Mouse (Mus musculus) CH12.LX (cell line): ENCODE results near the gene Fam170b. TPM values are rescaled to one million over a fixed set of nuclear protein-coding genes. Genes with fewer than 3 reads are reported as not detected.

Experiments used
- DNase-seq: peaks from one replicate; pipeline ENCODE4 v3.0.0-alpha.2; 2013; ENCODE audit errors: extremely low read depth
- H3K27ac ChIP-seq: 2 replicates; pipeline ENCODE4 v1.5.1; 2012; ENCODE audit warnings: low read depth, mild to moderate bottlenecking, control low read depth, moderate library complexity; ENCODE audit not compliant: insufficient read depth
- H3K27me3 ChIP-seq: replicated peaks from 2 replicates; pipeline ENCODE3; 2012; ENCODE audit warnings: inconsistent platforms
- H3K36me3 ChIP-seq, 2 experiments: replicated peaks in 1 of 2; 2 replicates each; pipeline versions ENCODE3 to v1.6.1; 2012; ENCODE audit warnings: inconsistent platforms in 1 of 2, low read length in 1 of 2, mild to moderate bottlenecking in 1 of 2, mixed read lengths in 1 of 2, moderate library complexity in 1 of 2; ENCODE audit not compliant: control insufficient read depth in 1 of 2, insufficient read depth in 1 of 2
- H3K4me1 ChIP-seq, 2 experiments: 2 replicates each; pipeline ENCODE4 v1.6.1; 2012; ENCODE audit warnings: inconsistent platforms in 1 of 2, moderate library complexity in 1 of 2; ENCODE audit not compliant: insufficient read depth in 2 of 2, control insufficient read depth in 1 of 2
- H3K4me2 ChIP-seq: 2 replicates; pipeline ENCODE4 v1.6.1; 2012; ENCODE audit warnings: low read depth, mild to moderate bottlenecking, control low read depth; ENCODE audit not compliant: poor library complexity, insufficient read depth, severe bottlenecking
- H3K4me3 ChIP-seq, 3 experiments: fragments of 150-350 bp in 1 of 3; sonication (generic) in 1 of 3; replicated peaks in 1 of 3; 2 replicates each; pipeline versions ENCODE3 to v1.5.1; 2011 to 2012; ENCODE audit warnings: low read depth in 2 of 3, low read length in 2 of 3, mild to moderate bottlenecking in 2 of 3, moderate library complexity in 2 of 3, control low read depth in 1 of 3, improper control_type of control experiment in 1 of 3, inconsistent platforms in 1 of 3, mixed read lengths in 1 of 3; ENCODE audit not compliant: poor library complexity in 1 of 3
- H3K79me2 ChIP-seq: replicated peaks from 2 replicates; pipeline ENCODE4 v1.6.1; 2012; ENCODE audit warnings: mild to moderate bottlenecking, moderate library complexity; ENCODE audit not compliant: control insufficient read depth, poor library complexity, insufficient read depth, severe bottlenecking; ENCODE audit errors: extremely low read depth
- H3K9ac ChIP-seq: 2 replicates; pipeline ENCODE4 v1.6.1; 2012; ENCODE audit warnings: low read depth, mild to moderate bottlenecking, control low read depth, moderate library complexity; ENCODE audit not compliant: insufficient read depth
- H3K9me3 ChIP-seq: replicated peaks from 2 replicates; pipeline ENCODE3; 2012; ENCODE audit warnings: low read length, inconsistent platforms, mixed read lengths
- BHLHE40 ChIP-seq: IDR thresholded peaks from 2 replicates; pipeline ENCODE4 v1.6.1; 2011; ENCODE audit warnings: mild to moderate bottlenecking, low read depth, low read length, improper control_type of control experiment
- CHD1 ChIP-seq: IDR thresholded peaks from 2 replicates; pipeline ENCODE4 v1.6.1; 2012; ENCODE audit warnings: low read depth, low read length, improper control_type of control experiment, inconsistent platforms
- CHD2 ChIP-seq: IDR thresholded peaks from 2 replicates; pipeline ENCODE4 v1.6.1; 2011; ENCODE audit warnings: low read length, improper control_type of control experiment
- CTCF ChIP-seq, 2 experiments: IDR thresholded peaks in 1 of 2; conservative IDR thresholded peaks in 1 of 2; 2 replicates each; pipeline ENCODE4 v1.5.1; 2011 to 2012; ENCODE audit warnings: low read depth in 2 of 2, low read length in 2 of 2, improper control_type of control experiment in 1 of 2, inconsistent platforms in 1 of 2, mild to moderate bottlenecking in 1 of 2, moderate library complexity in 1 of 2
- ELF1 ChIP-seq: IDR thresholded peaks from 2 replicates; pipeline ENCODE4 v1.6.1; 2014; ENCODE audit warnings: low read depth, mild to moderate bottlenecking, inconsistent platforms, low read length, improper control_type of control experiment
- GABPA ChIP-seq: IDR thresholded peaks from 2 replicates; pipeline ENCODE4 v1.6.1; 2012; ENCODE audit warnings: low read depth, low read length, improper control_type of control experiment, inconsistent platforms; ENCODE audit not compliant: insufficient replicate concordance
- HCFC1 ChIP-seq: IDR thresholded peaks from 2 replicates; pipeline ENCODE4 v1.6.1; 2012; ENCODE audit warnings: low read depth, mild to moderate bottlenecking, inconsistent platforms, low read length, improper control_type of control experiment
- JUN ChIP-seq: IDR thresholded peaks from 2 replicates; pipeline ENCODE4 v1.6.1; 2011; ENCODE audit warnings: low read depth, mild to moderate bottlenecking, low read length, improper control_type of control experiment, moderate library complexity; ENCODE audit not compliant: insufficient read depth
- JUND ChIP-seq: conservative IDR thresholded peaks from 2 replicates; pipeline ENCODE4 v1.6.1; 2011; ENCODE audit warnings: low read depth, low read length, improper control_type of control experiment
- KAT2A ChIP-seq: IDR thresholded peaks from 2 replicates; pipeline ENCODE4 v1.6.1; 2012; ENCODE audit warnings: low read length, improper control_type of control experiment, inconsistent platforms; ENCODE audit not compliant: insufficient replicate concordance
- MAX ChIP-seq: IDR thresholded peaks from 2 replicates; pipeline ENCODE4 v1.6.1; 2011; ENCODE audit warnings: low read length, improper control_type of control experiment
- MAZ ChIP-seq: IDR thresholded peaks from 2 replicates; pipeline ENCODE4 v1.6.1; 2012; ENCODE audit warnings: low read depth, mild to moderate bottlenecking, inconsistent platforms, low read length, improper control_type of control experiment, moderate library complexity
- MEF2A ChIP-seq: IDR thresholded peaks from 2 replicates; pipeline ENCODE4 v1.6.1; 2014; ENCODE audit warnings: low read depth, mild to moderate bottlenecking, inconsistent platforms, low read length, improper control_type of control experiment, borderline replicate concordance
- NRF1 ChIP-seq: IDR thresholded peaks from 2 replicates; pipeline ENCODE4 v1.6.1; 2014; ENCODE audit warnings: low read depth, mild to moderate bottlenecking, inconsistent platforms, low read length, improper control_type of control experiment, moderate library complexity
- RAD21 ChIP-seq: IDR thresholded peaks from 2 replicates; pipeline ENCODE4 v1.6.1; 2011; ENCODE audit warnings: low read depth, mild to moderate bottlenecking, low read length, improper control_type of control experiment, moderate library complexity
- SIN3A ChIP-seq: IDR thresholded peaks from 2 replicates; pipeline ENCODE4 v1.6.1; 2012; ENCODE audit warnings: low read length, improper control_type of control experiment, inconsistent platforms
- TBP ChIP-seq: conservative IDR thresholded peaks from 2 replicates; pipeline ENCODE4 v1.6.1; 2011; ENCODE audit warnings: low read depth, low read length, improper control_type of control experiment
- UBTF ChIP-seq: IDR thresholded peaks from 2 replicates; pipeline ENCODE4 v1.6.1; 2012; ENCODE audit warnings: low read depth, mild to moderate bottlenecking, inconsistent platforms, low read length, improper control_type of control experiment, moderate library complexity
- USF1 ChIP-seq: IDR thresholded peaks from 2 replicates; pipeline ENCODE4 v1.6.1; 2014; ENCODE audit warnings: low read depth, mild to moderate bottlenecking, inconsistent platforms, low read length, improper control_type of control experiment
- USF2 ChIP-seq: conservative IDR thresholded peaks from 2 replicates; pipeline ENCODE4 v1.6.1; 2011; ENCODE audit warnings: low read depth, low read length, improper control_type of control experiment
- ZC3H11A ChIP-seq: IDR thresholded peaks from 2 replicates; pipeline ENCODE4 v1.6.1; 2012; ENCODE audit warnings: low read depth, mild to moderate bottlenecking, inconsistent platforms, low read length, improper control_type of control experiment
- ZMIZ1 ChIP-seq: IDR thresholded peaks from 2 replicates; pipeline ENCODE4 v1.6.1; 2012; ENCODE audit warnings: low read depth, mild to moderate bottlenecking, inconsistent platforms, low read length, improper control_type of control experiment
- ZNF384 ChIP-seq: IDR thresholded peaks from 2 replicates; pipeline ENCODE4 v1.6.1; 2012; ENCODE audit warnings: low read depth, low read length, improper control_type of control experiment, inconsistent platforms
- dilution Hi-C: fragments of 300-500 bp; cut with MboI; formaldehyde crosslinking; loops from 2 replicates; pipeline ENCODE4 v1.14.3; 2020; ENCODE audit warnings: low sequenced_read_pairs; ENCODE audit not compliant: extremely low pct_unique_long_range_greater_than_20kb, extremely low pct_ligation_motif_present
- in situ Hi-C: fragments of 300-500 bp; cut with MboI; formaldehyde crosslinking; loops from 3 replicates; pipeline ENCODE4 v1.14.3; 2019; ENCODE audit warnings: low sequenced_read_pairs, low pct_ligation_motif_present, low pct_unique_long_range_greater_than_20kb, mixed read lengths
- polyA plus RNA-seq: library from polyadenylated mRNA; unstranded; fragments of >175 nt; gene quantifications from 2 replicates; pipeline ENCODE4 v1.2.1, GENCODE M21; 2012; ENCODE audit warnings: low read depth; ENCODE audit not compliant: insufficient read length
- total RNA-seq, 2 experiments: library from RNA; depleted of rRNA; stranded (reverse); fragments of 300-350 nt in 1 of 2; fragments of >200 nt in 1 of 2; gene quantifications; 2 replicates each; pipeline ENCODE4 v1.2.3; 2012 to 2014

The Fam170b gene
- total and polyA plus RNA-seq, 3 experiments: not detected

- Histone ChIP-seq H3K79me2 (no peaks in the 10 kb centered on the region), H3K4me3 (no peak overlapping the region), H3K27ac (no peak overlapping the region), H3K4me1 (no peaks in the 10 kb centered on the region), H3K36me3 (no peaks in the 10 kb centered on the region), H3K4me2 (no peak overlapping the region), H3K9me3 (no peaks in the 10 kb centered on the region), H3K27me3 (no peaks in the 10 kb centered on the region), H3K9ac (no peak overlapping the region)
- TF ChIP-seq NRF1: no peak
- no peak for TF ChIP-seq CTCF (conservative IDR thresholded peaks at IDR 0.05 in 1 of 2, IDR thresholded peaks at IDR 0.05 in 1 of 2; ENCODE audit: low read depth in 2 of 2, low read length in 2 of 2)
- no peak for TF ChIP-seq SIN3A
- TF ChIP-seq MAX: no peak
- TF ChIP-seq CHD1: no peak
- no peak for TF ChIP-seq KAT2A
- TF ChIP-seq ZC3H11A: no peak
- TF ChIP-seq MAZ: no peak
- TF ChIP-seq TBP: no peak
- no peak for TF ChIP-seq BHLHE40
- no peak for TF ChIP-seq JUND
- TF ChIP-seq ELF1: no peak
- no peak for TF ChIP-seq ZMIZ1
- no peak for TF ChIP-seq USF1
- dilution Hi-C loops: no loop called here
- in situ Hi-C loops: no loop called here
- DNase-seq: no peak
These were observed 20.3 kb downstream of the Fam170b start for GRCm38 (mm10) chr14:32854059-32854458.

- no peak for DNase-seq
- no peak overlapping the region for H3K4me2 ChIP-seq
- no peak overlapping the region for H3K27ac ChIP-seq
- H3K36me3 ChIP-seq: no peaks in the 10 kb centered on the region
- H3K9ac ChIP-seq: no peak overlapping the region
- TF ChIP-seq RAD21: no peak
- no peak for TF ChIP-seq USF2
- no peak for TF ChIP-seq UBTF
- no peak for TF ChIP-seq NRF1
- no peak for TF ChIP-seq HCFC1
- TF ChIP-seq JUND: no peak
- no peak for TF ChIP-seq BHLHE40
- TF ChIP-seq CHD2: no peak
- TF ChIP-seq SIN3A: no peak
- no peak for TF ChIP-seq JUN
- TF ChIP-seq KAT2A: no peak
- no peak for TF ChIP-seq MEF2A
- TF ChIP-seq ZC3H11A: no peak
- no peak for TF ChIP-seq ZNF384
- no peak for TF ChIP-seq GABPA
- no peaks in the 10 kb centered on the region for H3K9me3 ChIP-seq
- no peak overlapping the region for H3K4me3 ChIP-seq
- H3K79me2 ChIP-seq: no peaks in the 10 kb centered on the region
- H3K4me1 ChIP-seq: peaks cover 5 to 8% of the 10 kb centered on the region in 2 experiments
- no peaks in the 10 kb centered on the region for H3K27me3 ChIP-seq
- in situ Hi-C loops: no loop called here
- dilution Hi-C loops: no loop called here
These were observed 22.5 kb downstream of the Fam170b start for GRCm38 (mm10) chr14:32856246-32856645.
